Mouse (Mus musculus): ENCODE measurements around the gene Fgfr2. TPM values are rescaled to one million over a fixed set of nuclear protein-coding genes. Genes with fewer than 3 reads are reported as not detected.

Gene Fgfr2
- polyA plus RNA-seq, 1 experiment from 2014 or later: 93.6 TPM

GRCm38 (mm10) chr7:130734195-130734787 is 2388.9 kb downstream of the Fgfr2 start:
- DNase-seq (ENCODE audit: low spot score): no peak
- Histone ChIP-seq H3K27ac (ENCODE audit: low read depth, low read length) (no peak overlapping the region), H3K27me3 (ENCODE audit: control insufficient read depth, insufficient read depth, low read length) (no peaks in the 10 kb centered on the region), H3K4me1 (replicated peaks; ENCODE audit: control insufficient read depth, insufficient read depth, low read length) (no peaks in the 10 kb centered on the region), H3K4me2 (ENCODE audit: low read depth, low read length, severe bottlenecking) (no peak overlapping the region), H3K4me3 (ENCODE audit: low read depth, low read length) (no peak overlapping the region), H3K36me3 (ENCODE audit: control insufficient read depth, insufficient read depth, low read length) (no peaks in the 10 kb centered on the region; the same call in 1 of the 2 replicates), H3K9me3 (ENCODE audit: control insufficient read depth, low read length) (no peaks in the 10 kb centered on the region), H3K9ac (ENCODE audit: low read length) (no peak overlapping the region)
- WGBS: 96% methylated on average over 2 of the region's 2 CpGs
- no peak; the same call in 1 of the 2 replicates for ATAC-seq (replicated peaks; ENCODE audit: low FRiP score)

- no peaks in the 10 kb centered on the region for H3K4me1 ChIP-seq (replicated peaks; ENCODE audit: control insufficient read depth, insufficient read depth, low read length)
- ATAC-seq (replicated peaks; ENCODE audit: low FRiP score): 0 out of 2 replicates have a peak, but pooled peaks have one; percentile 47
- WGBS: 93% methylated on average over 8 of the region's 8 CpGs
- no peak overlapping the region for H3K4me3 ChIP-seq (ENCODE audit: low read depth, low read length)
- H3K36me3 ChIP-seq (ENCODE audit: control insufficient read depth, insufficient read depth, low read length): no peaks in the 10 kb centered on the region
- no peak overlapping the region for H3K9ac ChIP-seq (ENCODE audit: low read length)
- no peak for DNase-seq (ENCODE audit: low spot score)
- no peak overlapping the region for H3K4me2 ChIP-seq (ENCODE audit: low read depth, low read length, severe bottlenecking)
- no peaks in the 10 kb centered on the region for H3K9me3 ChIP-seq (ENCODE audit: control insufficient read depth, low read length)
- H3K27ac ChIP-seq (ENCODE audit: low read depth, low read length): no peak overlapping the region; the same call in 1 of the 2 replicates
- no peaks in the 10 kb centered on the region for H3K27me3 ChIP-seq (ENCODE audit: control insufficient read depth, insufficient read depth, low read length)
Measured at GRCm38 (mm10) chr7:130733423-130733822, 2389.7 kb downstream of the Fgfr2 start.

- Histone ChIP-seq H3K4me3 (ENCODE audit: low read depth, low read length) (no peak overlapping the region), H3K27ac (ENCODE audit: low read depth, low read length) (peak overlapping the region; percentile 48), H3K9me3 (ENCODE audit: control insufficient read depth, low read length) (no peaks in the 10 kb centered on the region), H3K27me3 (ENCODE audit: control insufficient read depth, insufficient read depth, low read length) (no peaks in the 10 kb centered on the region), H3K4me2 (ENCODE audit: low read depth, low read length, severe bottlenecking) (no peak overlapping the region), H3K4me1 (replicated peaks; ENCODE audit: control insufficient read depth, insufficient read depth, low read length) (no peaks in the 10 kb centered on the region), H3K9ac (ENCODE audit: low read length) (no peak overlapping the region), H3K36me3 (ENCODE audit: control insufficient read depth, insufficient read depth, low read length) (no peaks in the 10 kb centered on the region)
- WGBS: 37% methylated on average over 6 of the region's 6 CpGs
- ATAC-seq (replicated peaks; ENCODE audit: low FRiP score): peak; percentile 52
- DNase-seq (ENCODE audit: low spot score): no peak
Measured at GRCm38 (mm10) chr7:130732908-130733307, 2390.2 kb downstream of the Fgfr2 start.

- ATAC-seq (replicated peaks; ENCODE audit: low FRiP score): no peak
- H3K27ac ChIP-seq (ENCODE audit: low read depth, low read length): no peak overlapping the region
Measured at GRCm38 (mm10) chr7:130731792-130732191, 2391.4 kb downstream of the Fgfr2 start.

GRCm38 (mm10) chr7:130727560-130727959 is 2395.6 kb downstream of the Fgfr2 start:
- no peak overlapping the region for H3K4me2 ChIP-seq (ENCODE audit: low read depth, low read length, severe bottlenecking)
- H3K27ac ChIP-seq (ENCODE audit: low read depth, low read length): no peak overlapping the region
- ATAC-seq (replicated peaks; ENCODE audit: low FRiP score) (no peak), DNase-seq (ENCODE audit: low spot score) (no peak)
- H3K36me3 ChIP-seq (ENCODE audit: control insufficient read depth, insufficient read depth, low read length): no peaks in the 10 kb centered on the region; the same call in 1 of the 2 replicates
- H3K9me3 ChIP-seq (ENCODE audit: control insufficient read depth, low read length): no peaks in the 10 kb centered on the region
- no peaks in the 10 kb centered on the region for H3K4me1 ChIP-seq (replicated peaks; ENCODE audit: control insufficient read depth, insufficient read depth, low read length)
- no peak overlapping the region for H3K9ac ChIP-seq (ENCODE audit: low read length)
- H3K4me3 ChIP-seq (ENCODE audit: low read depth, low read length): no peak overlapping the region
- 91% methylated on average over 4 of the region's 4 CpGs for WGBS
- no peaks in the 10 kb centered on the region for H3K27me3 ChIP-seq (ENCODE audit: control insufficient read depth, insufficient read depth, low read length)

More at GRCm38 (mm10) chr7:130731792-130732191, 2391.4 kb downstream of the Fgfr2 start:
- Histone ChIP-seq H3K27me3 (ENCODE audit: control insufficient read depth, insufficient read depth, low read length) (no peaks in the 10 kb centered on the region), H3K9me3 (ENCODE audit: control insufficient read depth, low read length) (no peaks in the 10 kb centered on the region), H3K9ac (ENCODE audit: low read length) (no peak overlapping the region), H3K4me1 (replicated peaks; ENCODE audit: control insufficient read depth, insufficient read depth, low read length) (no peaks in the 10 kb centered on the region), H3K36me3 (ENCODE audit: control insufficient read depth, insufficient read depth, low read length) (no peaks in the 10 kb centered on the region), H3K4me2 (ENCODE audit: low read depth, low read length, severe bottlenecking) (no peak overlapping the region), H3K4me3 (ENCODE audit: low read depth, low read length) (no peak overlapping the region)
- 82% methylated on average over 7 of the region's 7 CpGs for WGBS
- DNase-seq (ENCODE audit: low spot score): no peak

GRCm38 (mm10) chr7:130726724-130727422 is 2396.3 kb downstream of the Fgfr2 start:
- ATAC-seq (replicated peaks; ENCODE audit: low FRiP score): no peak
- Histone ChIP-seq H3K9ac (ENCODE audit: low read length) (no peak overlapping the region), H3K27ac (ENCODE audit: low read depth, low read length) (no peak overlapping the region), H3K4me1 (replicated peaks; ENCODE audit: control insufficient read depth, insufficient read depth, low read length) (no peaks in the 10 kb centered on the region), H3K27me3 (ENCODE audit: control insufficient read depth, insufficient read depth, low read length) (no peaks in the 10 kb centered on the region), H3K36me3 (ENCODE audit: control insufficient read depth, insufficient read depth, low read length) (no peaks in the 10 kb centered on the region; the same call in 1 of the 2 replicates), H3K4me3 (ENCODE audit: low read depth, low read length) (no peak overlapping the region), H3K9me3 (ENCODE audit: control insufficient read depth, low read length) (no peaks in the 10 kb centered on the region), H3K4me2 (ENCODE audit: low read depth, low read length, severe bottlenecking) (no peak overlapping the region)
- WGBS: 74% methylated on average over 8 of the region's 8 CpGs
- DNase-seq (ENCODE audit: low spot score): no peak

- H3K4me2 ChIP-seq (ENCODE audit: low read depth, low read length, severe bottlenecking): no peak overlapping the region
- no peaks in the 10 kb centered on the region for H3K9me3 ChIP-seq (ENCODE audit: control insufficient read depth, low read length)
- H3K27ac ChIP-seq (ENCODE audit: low read depth, low read length): no peak overlapping the region
- no peak overlapping the region for H3K9ac ChIP-seq (ENCODE audit: low read length)
- H3K4me3 ChIP-seq (ENCODE audit: low read depth, low read length): no peak overlapping the region
- no peaks in the 10 kb centered on the region; the same call in 1 of the 2 replicates for H3K36me3 ChIP-seq (ENCODE audit: control insufficient read depth, insufficient read depth, low read length)
- H3K27me3 ChIP-seq (ENCODE audit: control insufficient read depth, insufficient read depth, low read length): no peaks in the 10 kb centered on the region
- ATAC-seq (replicated peaks; ENCODE audit: low FRiP score): no peak
- H3K4me1 ChIP-seq (replicated peaks; ENCODE audit: control insufficient read depth, insufficient read depth, low read length): no peaks in the 10 kb centered on the region
- WGBS: 89% methylated on average over 3 of the region's 3 CpGs
- no peak for DNase-seq (ENCODE audit: low spot score)
Measured at GRCm38 (mm10) chr7:130726185-130726584, 2397.0 kb downstream of the Fgfr2 start.

GRCm38 (mm10) chr7:130720646-130721335 is 2402.4 kb downstream of the Fgfr2 start:
- ATAC-seq (replicated peaks; ENCODE audit: low FRiP score): no peak
- Histone ChIP-seq H3K4me1 (replicated peaks; ENCODE audit: control insufficient read depth, insufficient read depth, low read length) (peaks cover 14% of the 10 kb centered on the region; the same call in 1 of the 2 replicates), H3K36me3 (ENCODE audit: control insufficient read depth, insufficient read depth, low read length) (peaks cover 3% of the 10 kb centered on the region), H3K4me3 (ENCODE audit: low read depth, low read length) (no peak overlapping the region), H3K27me3 (ENCODE audit: control insufficient read depth, insufficient read depth, low read length) (no peaks in the 10 kb centered on the region), H3K4me2 (ENCODE audit: low read depth, low read length, severe bottlenecking) (no peak overlapping the region), H3K9ac (ENCODE audit: low read length) (no peak overlapping the region), H3K9me3 (ENCODE audit: control insufficient read depth, low read length) (no peaks in the 10 kb centered on the region), H3K27ac (ENCODE audit: low read depth, low read length) (peak overlapping the region; percentile 63; the same call in 1 of the 2 replicates)
- WGBS: 51% methylated on average over 9 of the region's 9 CpGs
- DNase-seq (ENCODE audit: low spot score): no peak
